Mouse (Mus musculus) MEL (cell line): ENCODE measurements around the gene Ppp1r14d. TPM values are rescaled to one million over a fixed set of nuclear protein-coding genes. Genes with fewer than 3 reads are reported as not detected.
A peak's percentile ranks its signal among the peaks of the same experiment; 100 is the strongest.

Experiments used
- DNase-seq: peaks from one replicate; pipeline ENCODE4 v3.0.0; 2011; ENCODE audit warnings: low read depth, low spot score
- H3K27ac ChIP-seq: 2 replicates; pipeline ENCODE4 v1.5.1; 2012; ENCODE audit warnings: low read depth, mild to moderate bottlenecking, control low read depth, low read length, moderate library complexity; ENCODE audit not compliant: control insufficient read depth
- H3K27me3 ChIP-seq, 2 experiments: fragments of 150-350 bp in 1 of 2; sonication (generic) in 1 of 2; 2 replicates each; pipeline ENCODE4 v1.6.1; 2012; ENCODE audit warnings: low read length in 2 of 2, mild to moderate bottlenecking in 2 of 2, improper control_type of control experiment in 1 of 2, moderate library complexity in 1 of 2; ENCODE audit not compliant: insufficient read depth in 2 of 2, control insufficient read depth in 1 of 2
- H3K36me3 ChIP-seq, 2 experiments: 2 replicates each; pipeline ENCODE4 v1.6.1; 2012 to 2014; ENCODE audit warnings: low read length in 2 of 2, improper control_type of control experiment in 1 of 2, inconsistent platforms in 1 of 2, mild to moderate bottlenecking in 1 of 2; ENCODE audit not compliant: insufficient read depth in 2 of 2, control insufficient read depth in 1 of 2
- H3K4me1 ChIP-seq, 2 experiments: fragments of 150-350 bp in 1 of 2; sonication (generic) in 1 of 2; 2 replicates each; pipeline ENCODE4 v1.6.1; 2012; ENCODE audit warnings: low read length in 2 of 2, improper control_type of control experiment in 1 of 2, mild to moderate bottlenecking in 1 of 2; ENCODE audit not compliant: insufficient read depth in 2 of 2, control insufficient read depth in 1 of 2
- H3K4me3 ChIP-seq, 2 experiments: fragments of 150-350 bp in 1 of 2; sonication (generic) in 1 of 2; 2 replicates each; pipeline ENCODE4 v1.5.1; 2012; ENCODE audit warnings: low read depth in 2 of 2, low read length in 2 of 2, mild to moderate bottlenecking in 2 of 2, moderate library complexity in 2 of 2, control low read depth in 1 of 2, improper control_type of control experiment in 1 of 2; ENCODE audit not compliant: control insufficient read depth in 1 of 2, insufficient read depth in 1 of 2
- H3K79me2 ChIP-seq: 2 replicates; pipeline ENCODE4 v1.6.1; 2012; ENCODE audit warnings: mild to moderate bottlenecking, low read length, moderate library complexity; ENCODE audit not compliant: control insufficient read depth, poor library complexity, insufficient read depth
- H3K9ac ChIP-seq: 2 replicates; pipeline ENCODE4 v1.6.1; 2012; ENCODE audit warnings: low read depth, mild to moderate bottlenecking, control low read depth, low read length, moderate library complexity; ENCODE audit not compliant: control insufficient read depth, poor library complexity, severe bottlenecking
- H3K9me3 ChIP-seq: fragments of 150-350 bp; sonication (generic); replicated peaks from 2 replicates; pipeline ENCODE4 v1.6.1; 2012; ENCODE audit warnings: mild to moderate bottlenecking, low read length, improper control_type of control experiment, moderate library complexity; ENCODE audit not compliant: insufficient read depth
- CHD1 ChIP-seq: IDR thresholded peaks from 2 replicates; pipeline ENCODE4 v1.6.1; 2012; ENCODE audit warnings: low read depth, mild to moderate bottlenecking, inconsistent platforms, low read length, improper control_type of control experiment
- CTCF ChIP-seq, 3 experiments: IDR thresholded peaks in 2 of 3; conservative IDR thresholded peaks in 1 of 3; 2 replicates each; pipeline ENCODE4 v1.5.1; 2011 to 2012; ENCODE audit warnings: low read length in 3 of 3, low read depth in 2 of 3, mild to moderate bottlenecking in 2 of 3, improper control_type of control experiment in 1 of 3, inconsistent platforms in 1 of 3, mixed read lengths in 1 of 3, moderate library complexity in 1 of 3; ENCODE audit not compliant: control insufficient read depth in 1 of 3, insufficient read depth in 1 of 3, poor library complexity in 1 of 3, severe bottlenecking in 1 of 3
- ELF1 ChIP-seq: IDR thresholded peaks from 2 replicates; pipeline ENCODE4 v1.6.1; 2014; ENCODE audit warnings: low read depth, mild to moderate bottlenecking, inconsistent platforms, low read length, improper control_type of control experiment, moderate library complexity
- ETS1 ChIP-seq: IDR thresholded peaks from 2 replicates; pipeline ENCODE4 v1.6.1; 2012; ENCODE audit warnings: low read depth, mild to moderate bottlenecking, inconsistent platforms, low read length, improper control_type of control experiment, moderate library complexity
- GABPA ChIP-seq: IDR thresholded peaks from 2 replicates; pipeline ENCODE4 v1.6.1; 2012; ENCODE audit warnings: low read depth, mild to moderate bottlenecking, inconsistent platforms, low read length, improper control_type of control experiment, moderate library complexity
- HCFC1 ChIP-seq: IDR thresholded peaks from 2 replicates; pipeline ENCODE4 v1.6.1; 2012; ENCODE audit warnings: low read depth, mild to moderate bottlenecking, inconsistent platforms, low read length, improper control_type of control experiment, moderate library complexity
- KAT2A ChIP-seq: conservative IDR thresholded peaks from 2 replicates; pipeline ENCODE4 v1.6.1; 2012; ENCODE audit warnings: low read depth, low read length, improper control_type of control experiment, inconsistent platforms
- MAFK ChIP-seq: IDR thresholded peaks from 2 replicates; pipeline ENCODE4 v1.6.1; 2011; ENCODE audit warnings: low read depth, mild to moderate bottlenecking, low read length, improper control_type of control experiment, borderline replicate concordance
- MAX ChIP-seq: IDR thresholded peaks from 2 replicates; pipeline ENCODE4 v1.6.1; 2011; ENCODE audit warnings: low read length, improper control_type of control experiment
- MAZ ChIP-seq: IDR thresholded peaks from 2 replicates; pipeline ENCODE4 v1.6.1; 2012; ENCODE audit warnings: low read depth, mild to moderate bottlenecking, inconsistent platforms, low read length, improper control_type of control experiment
- MEF2A ChIP-seq: IDR thresholded peaks from 2 replicates; pipeline ENCODE4 v1.6.1; 2014; ENCODE audit warnings: low read depth, mild to moderate bottlenecking, inconsistent platforms, low read length, improper control_type of control experiment; ENCODE audit not compliant: poor library complexity, insufficient replicate concordance, severe bottlenecking; ENCODE audit errors: extremely low read depth
- MYC ChIP-seq: IDR thresholded peaks from 2 replicates; pipeline ENCODE4 v1.6.1; 2011; ENCODE audit warnings: low read depth, mild to moderate bottlenecking, low read length, improper control_type of control experiment, moderate library complexity
- NRF1 ChIP-seq: IDR thresholded peaks from 2 replicates; pipeline ENCODE4 v1.6.1; 2014; ENCODE audit warnings: low read depth, mild to moderate bottlenecking, inconsistent platforms, low read length, improper control_type of control experiment, moderate library complexity; ENCODE audit not compliant: poor library complexity, insufficient read depth, severe bottlenecking
- POLR2A ChIP-seq, 2 experiments: IDR thresholded peaks; 2 replicates each; pipeline ENCODE4 v1.6.1; 2011 to 2012; ENCODE audit warnings: low read length in 2 of 2, mild to moderate bottlenecking in 2 of 2, control low read depth in 1 of 2, improper control_type of control experiment in 1 of 2, low read depth in 1 of 2, moderate library complexity in 1 of 2; ENCODE audit not compliant: control insufficient read depth in 1 of 2, insufficient read depth in 1 of 2, poor library complexity in 1 of 2
- POLR2AphosphoS2 ChIP-seq: IDR thresholded peaks from 2 replicates; pipeline ENCODE4 v1.6.1; 2011; ENCODE audit warnings: low read length, improper control_type of control experiment
- RAD21 ChIP-seq: IDR thresholded peaks from 2 replicates; pipeline ENCODE4 v1.6.1; 2011; ENCODE audit warnings: mild to moderate bottlenecking, low read depth, low read length, improper control_type of control experiment
- RCOR1 ChIP-seq: IDR thresholded peaks from 2 replicates; pipeline ENCODE4 v1.6.1; 2012; ENCODE audit warnings: low read depth, mild to moderate bottlenecking, inconsistent platforms, low read length, improper control_type of control experiment
- SMC3 ChIP-seq: IDR thresholded peaks from 2 replicates; pipeline ENCODE4 v1.6.1; 2011; ENCODE audit warnings: low read depth, low read length, improper control_type of control experiment
- TAL1 ChIP-seq: IDR thresholded peaks from 2 replicates; pipeline ENCODE4 v1.6.1; 2012; ENCODE audit warnings: mild to moderate bottlenecking, inconsistent platforms, low read length, moderate library complexity, mixed read lengths
- TCF12 ChIP-seq: IDR thresholded peaks from 2 replicates; pipeline ENCODE4 v1.6.1; 2014; ENCODE audit warnings: low read depth, mild to moderate bottlenecking, inconsistent platforms, low read length, improper control_type of control experiment, moderate library complexity
- ZMIZ1 ChIP-seq: IDR thresholded peaks from 2 replicates; pipeline ENCODE4 v1.6.1; 2012; ENCODE audit warnings: low read depth, mild to moderate bottlenecking, inconsistent platforms, low read length, improper control_type of control experiment, moderate library complexity
- polyA plus RNA-seq, 2 experiments: library from polyadenylated mRNA; stranded (reverse) in 1 of 2; unstranded in 1 of 2; fragments of >175 nt in 1 of 2; fragments of >200 nt in 1 of 2; gene quantifications; 2 replicates each; pipeline versions ENCODE4 v1.2.1 to v1.2.4; 2012; ENCODE audit warnings: low replicate concordance in 2 of 2, low read depth in 1 of 2; ENCODE audit not compliant: insufficient read length in 2 of 2, insufficient read depth in 1 of 2, missing spikeins in 1 of 2
- total RNA-seq: library from RNA; depleted of rRNA; stranded (reverse); fragments of 300-350 nt; gene quantifications from 2 replicates; pipeline ENCODE4 v1.2.3, GENCODE M21; 2012

Gene Ppp1r14d
- total and polyA plus RNA-seq, 3 experiments = not detected

DNA sequence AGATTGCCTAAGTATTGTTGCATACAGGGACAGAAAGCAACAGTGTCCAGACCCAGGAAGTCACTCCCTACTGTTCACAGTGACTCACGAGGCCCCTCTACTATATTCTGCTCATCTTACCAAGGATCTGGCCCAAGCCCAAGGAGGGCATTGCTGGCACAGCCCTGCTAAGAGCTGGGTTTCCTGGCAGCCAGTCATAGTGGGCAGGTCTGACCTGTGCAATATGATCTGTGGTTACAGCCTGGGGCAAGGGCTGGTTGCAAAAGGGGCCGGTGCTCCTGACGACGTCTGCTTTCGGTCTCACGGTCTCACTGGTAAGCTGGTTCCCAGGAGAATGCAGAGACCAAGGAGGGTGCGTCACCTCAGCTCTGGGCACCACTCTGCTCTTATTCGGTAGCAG is 33.3 kb upstream of the Ppp1r14d start:
- H3K36me3 ChIP-seq = peaks cover 0 to 6% of the 10 kb centered on the region in 2 experiments; a peak in 1 of 4 replicates
- no peak overlapping the region for H3K27ac ChIP-seq
- no peaks in the 10 kb centered on the region for H3K9me3 ChIP-seq
- H3K9ac ChIP-seq = peak overlapping the region; percentile 3; the same call in 1 of the 2 replicates
- TF ChIP-seq ETS1 = no peak
- no peak for TF ChIP-seq GABPA
- no peak for TF ChIP-seq POLR2AphosphoS2
- TF ChIP-seq SMC3 = no peak
- no peak for TF ChIP-seq MAX
- no peak for TF ChIP-seq TAL1
- no peak for TF ChIP-seq RCOR1
- no peak for TF ChIP-seq HCFC1
- no peak for TF ChIP-seq MAZ
- TF ChIP-seq CHD1 = no peak
- peak overlapping the region; percentile 21 to 26; a peak in 3 of 4 replicates for H3K4me3 ChIP-seq
- H3K79me2 ChIP-seq = no peaks in the 10 kb centered on the region
- peaks cover 4 to 17% of the 10 kb centered on the region in 2 experiments; a peak in 3 of 4 replicates for H3K4me1 ChIP-seq
- H3K27me3 ChIP-seq = no peaks in the 10 kb centered on the region; a peak in 2 of 4 replicates
- DNase-seq = peak; percentile 21

DNA sequence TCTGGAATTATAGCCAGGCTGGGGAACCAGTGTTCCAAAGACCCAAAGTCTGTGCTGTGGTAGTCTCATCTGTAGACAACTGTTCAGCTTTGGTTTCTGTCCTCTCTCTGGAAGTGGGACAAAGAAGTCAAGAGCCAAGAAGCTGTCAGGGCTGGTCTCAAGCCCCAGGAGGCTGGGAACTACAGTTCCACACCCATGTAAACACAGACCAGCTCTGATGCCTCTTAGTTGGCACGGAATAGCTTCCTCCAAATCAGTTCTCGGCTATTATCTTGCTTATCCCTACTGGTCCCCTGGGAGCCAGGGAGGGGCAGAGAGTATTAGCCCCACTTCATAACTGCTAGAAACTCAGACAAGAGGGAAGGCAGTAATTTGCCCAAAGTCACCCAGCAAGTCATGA is 31.6 kb upstream of the Ppp1r14d start:
- Histone ChIP-seq H3K9me3 (no peaks in the 10 kb centered on the region), H3K27ac (no peak overlapping the region), H3K4me3 (no peak overlapping the region), H3K36me3 (peaks cover 0 to 6% of the 10 kb centered on the region in 2 experiments; a peak in 1 of 4 replicates), H3K9ac (no peak overlapping the region), H3K27me3 (peaks cover 0 to 1% of the 10 kb centered on the region in 2 experiments; a peak in 2 of 4 replicates)
- no peak for DNase-seq
- TF ChIP-seq POLR2A (IDR thresholded peaks at IDR 0.05; ENCODE audit: control insufficient read depth in 1 of 2, insufficient read depth in 1 of 2, low read depth in 1 of 2, low read length in 2 of 2, poor library complexity in 1 of 2) (no peak), CTCF (IDR thresholded peaks at IDR 0.05 in 2 of 3, conservative IDR thresholded peaks at IDR 0.05 in 1 of 3; ENCODE audit: control insufficient read depth in 1 of 3, insufficient read depth in 1 of 3, low read depth in 2 of 3, low read length in 3 of 3, poor library complexity in 1 of 3, severe bottlenecking in 1 of 3) (no peak), POLR2AphosphoS2 (no peak), NRF1 (no peak)
- TF ChIP-seq, all 39 proteins: peak for 0
- Histone ChIP-seq H3K79me2 (no peaks in the 10 kb centered on the region), H3K4me1 (peaks cover 4 to 17% of the 10 kb centered on the region in 2 experiments; a peak in 3 of 4 replicates)

DNA sequence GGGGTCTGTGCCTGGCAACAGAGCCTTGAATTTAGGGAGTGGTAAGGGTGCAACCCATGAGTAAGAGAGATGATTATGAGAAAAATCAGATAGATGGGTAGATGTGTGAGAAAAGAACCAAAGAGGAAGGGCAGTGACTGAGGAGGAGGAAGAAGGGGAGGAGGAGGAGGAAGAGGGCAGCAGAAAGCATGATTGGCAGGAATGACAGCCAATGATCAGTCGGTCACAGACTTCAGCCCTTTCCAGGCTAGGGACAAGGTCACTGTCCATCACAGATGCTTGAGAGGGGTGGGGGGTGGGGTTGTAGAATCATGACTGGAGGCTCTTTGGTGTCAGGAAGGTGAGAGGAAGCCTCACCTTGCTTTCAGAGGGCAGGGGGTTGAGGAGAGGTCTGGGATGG is 30.8 kb upstream of the Ppp1r14d start:
- Histone ChIP-seq H3K9ac (no peak overlapping the region), H3K36me3 (peaks cover 0 to 6% of the 10 kb centered on the region in 2 experiments; a peak in 1 of 4 replicates)
- TF ChIP-seq TAL1 (no peak), ZMIZ1 (no peak), MAFK (no peak), MEF2A (no peak), TCF12 (no peak), RAD21 (no peak), MYC (no peak), ELF1 (no peak), KAT2A (no peak)
- TF ChIP-seq, all 39 proteins: peak for 0
- DNase-seq = peak; percentile 67
- Histone ChIP-seq H3K9me3 (no peaks in the 10 kb centered on the region), H3K27me3 (peaks cover 0 to 3% of the 10 kb centered on the region in 2 experiments; a peak in 2 of 4 replicates), H3K4me1 (peaks cover 4 to 17% of the 10 kb centered on the region in 2 experiments; a peak in 3 of 4 replicates), H3K27ac (no peak overlapping the region), H3K4me3 (no peak overlapping the region), H3K79me2 (no peaks in the 10 kb centered on the region)
